Mouse (Mus musculus) right cerebral cortex, postnatal 14 days (tissue): ENCODE measurements at regions not wholly inside any gene's neighbourhood (a gene's known extent, or its start where the extent isn't known, plus 50 kb on each side); places are given as distances from the start of the nearest gene placed in this dataset.

ENCODE experiments used
- DNase-seq: peaks from one replicate; pipeline ENCODE4 v3.0.0; 2022

DNA sequence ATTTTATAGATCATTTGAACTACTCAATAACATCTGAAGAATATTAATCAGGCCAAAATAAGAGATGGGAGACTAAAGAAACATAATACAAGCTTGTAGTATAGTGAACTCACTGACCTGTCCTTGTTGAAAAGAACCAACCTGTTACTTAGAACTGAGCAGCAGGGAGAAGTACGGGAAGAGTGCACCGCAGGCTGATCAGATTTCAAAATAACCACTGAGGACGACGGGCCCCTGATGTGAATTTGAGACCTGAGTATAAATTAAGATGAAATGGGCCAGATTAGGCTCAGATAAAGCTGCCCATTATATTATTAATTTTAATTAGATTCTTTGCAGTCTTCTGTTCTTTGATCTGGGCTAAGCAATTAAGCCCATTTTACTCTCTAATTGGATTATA is 391.2 kb upstream of the Tyrp1 start:
- no peak for DNase-seq

DNA sequence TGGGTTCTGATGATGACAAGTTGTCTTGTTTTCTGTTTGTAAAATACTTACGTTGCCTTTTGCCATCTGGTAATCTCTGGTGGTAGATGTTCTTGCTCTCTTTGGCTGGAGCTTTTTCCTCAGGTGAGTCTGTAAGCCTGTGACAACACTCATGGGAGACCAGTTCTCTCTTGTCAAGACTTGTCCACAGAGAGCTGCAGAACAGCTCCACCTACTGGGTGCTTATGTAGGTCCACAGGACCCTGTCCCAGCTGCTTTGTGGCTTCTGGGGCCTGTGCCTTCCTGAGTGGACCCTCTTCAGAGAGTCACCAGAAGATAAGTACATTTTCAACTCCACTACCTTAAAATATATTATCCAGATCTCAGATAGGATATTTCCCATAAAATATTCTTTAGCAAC is 370.3 kb upstream of the Tyrp1 start:
- no peak for DNase-seq

DNA sequence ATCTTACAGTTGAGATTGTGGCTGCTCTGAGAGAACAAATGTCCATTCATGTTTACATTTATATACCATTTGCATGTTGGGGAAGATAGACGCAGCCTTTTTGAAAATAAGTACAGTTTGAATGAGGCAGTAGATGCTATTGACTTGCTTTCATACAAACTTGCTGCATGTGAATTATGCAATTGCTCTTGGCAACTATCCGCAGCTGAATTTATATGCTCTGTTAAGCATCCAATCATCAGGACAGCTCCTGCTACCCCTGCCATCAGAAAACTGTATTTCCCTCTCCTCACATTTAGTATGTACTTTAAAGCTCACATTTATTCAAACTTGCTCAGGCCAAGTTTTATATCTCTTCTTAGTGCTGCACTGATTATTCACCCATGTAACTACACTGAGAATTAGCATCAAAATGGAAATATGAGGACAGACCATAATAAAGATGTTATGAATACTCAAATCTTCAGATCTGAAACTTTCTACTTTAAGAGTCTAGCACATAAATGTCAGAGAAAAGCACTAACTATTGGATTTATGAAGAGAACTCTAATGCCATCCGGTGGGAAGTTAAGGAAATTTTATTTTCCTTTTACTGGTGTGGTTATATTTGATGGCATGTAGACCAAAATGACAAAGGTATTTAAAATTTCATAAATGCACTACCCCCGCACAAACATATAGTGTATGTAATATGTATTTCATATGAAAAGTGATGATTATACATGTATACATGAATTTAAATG is 358.0 kb upstream of the Tyrp1 start:
- no peak for DNase-seq

DNA sequence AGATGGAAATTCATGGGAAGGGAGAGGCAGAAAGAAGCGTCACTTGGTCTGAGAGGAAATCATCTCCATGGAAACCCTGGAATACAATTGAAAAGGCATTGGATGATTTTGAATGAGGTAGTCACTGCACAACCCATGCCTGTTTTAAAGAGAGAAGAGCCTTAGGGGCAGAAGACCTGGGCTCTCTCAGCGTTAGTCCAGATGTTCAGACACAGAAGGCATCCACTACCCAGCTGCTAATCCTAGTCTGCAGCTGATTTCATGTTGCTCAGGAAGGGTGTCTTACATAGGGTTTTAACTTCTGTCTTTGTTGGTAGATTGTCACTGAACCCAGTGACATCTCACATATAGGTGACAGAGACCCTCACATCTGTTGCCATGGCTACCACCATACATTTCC is 318.8 kb upstream of the Tyrp1 start:
- no peak for DNase-seq

DNA sequence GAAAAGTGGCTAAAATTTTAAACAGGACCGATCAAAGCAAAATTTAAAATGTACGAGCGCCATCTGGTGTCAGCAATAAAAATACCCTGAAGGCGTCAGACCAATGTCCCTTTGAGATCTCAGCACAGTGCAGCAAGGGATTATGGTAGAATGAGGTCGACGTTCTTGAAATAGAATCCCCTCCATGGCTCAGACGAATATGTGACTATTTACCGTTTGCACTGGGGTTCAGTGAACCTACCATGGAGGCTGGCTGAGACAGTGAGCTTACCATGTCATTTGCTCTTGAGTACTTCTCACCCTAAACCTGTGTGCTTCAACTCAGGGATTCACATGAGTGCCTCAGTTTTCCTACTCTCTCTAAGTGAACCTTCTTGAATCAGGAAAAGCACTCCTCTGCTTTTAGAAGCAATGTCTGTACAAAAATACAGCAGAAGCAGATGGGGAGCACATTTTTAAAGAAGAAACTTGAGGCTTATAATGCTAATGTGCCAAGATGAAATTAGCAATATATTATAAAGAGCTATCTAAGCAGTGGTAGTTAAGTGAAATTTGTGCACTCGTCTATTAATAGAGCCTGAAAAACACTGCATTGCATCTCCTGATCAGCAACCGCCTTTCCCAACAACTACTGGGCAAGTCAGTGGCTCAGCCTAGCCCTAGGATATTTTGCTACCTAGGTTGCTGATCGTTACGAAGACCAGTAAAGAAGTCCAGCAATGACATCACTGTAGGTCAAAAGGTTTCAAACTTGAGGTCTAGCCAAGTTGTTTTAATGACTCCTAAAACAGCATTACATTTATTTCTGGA is 316.2 kb upstream of the Tyrp1 start:
- DNase-seq = peak; percentile 67

DNA sequence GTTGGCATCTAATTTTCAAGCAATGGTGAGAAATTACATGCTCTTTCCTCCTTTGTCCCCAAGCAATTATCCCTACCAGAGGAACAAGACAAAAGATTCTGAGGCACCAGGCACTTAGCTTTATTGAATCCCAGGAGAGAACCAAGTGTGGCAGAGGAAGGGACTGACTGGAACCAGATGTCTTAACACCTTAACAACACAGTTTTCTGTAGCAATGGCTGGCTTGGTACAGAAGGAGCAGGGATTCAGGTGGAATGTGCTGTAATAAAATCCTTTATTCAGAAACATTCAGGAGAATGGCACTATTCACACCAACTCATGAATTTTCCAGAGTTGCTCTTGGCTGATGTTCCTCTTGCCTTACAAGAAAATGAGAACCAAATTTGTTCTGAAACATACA is 315.3 kb upstream of the Tyrp1 start:
- DNase-seq = peak; percentile 4

DNA sequence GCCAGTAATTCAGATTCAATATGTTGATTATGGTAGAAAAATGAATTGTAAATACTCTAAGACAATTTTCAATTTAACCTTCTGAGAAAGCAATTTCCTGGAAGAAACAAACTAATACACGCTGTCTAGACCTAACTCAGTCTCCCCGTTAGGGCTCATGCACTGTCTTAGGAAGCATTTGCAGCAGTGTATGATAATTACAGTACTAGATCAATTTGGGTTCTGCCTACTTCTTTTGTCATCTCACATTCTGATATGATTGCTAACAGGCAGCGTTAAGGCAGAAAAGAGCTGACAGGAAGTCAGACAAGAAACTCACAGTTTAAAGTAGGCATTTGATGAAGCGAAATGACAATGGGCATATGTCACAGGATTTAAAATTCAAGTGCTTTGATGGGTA is 294.1 kb upstream of the Tyrp1 start:
- no peak for DNase-seq

DNA sequence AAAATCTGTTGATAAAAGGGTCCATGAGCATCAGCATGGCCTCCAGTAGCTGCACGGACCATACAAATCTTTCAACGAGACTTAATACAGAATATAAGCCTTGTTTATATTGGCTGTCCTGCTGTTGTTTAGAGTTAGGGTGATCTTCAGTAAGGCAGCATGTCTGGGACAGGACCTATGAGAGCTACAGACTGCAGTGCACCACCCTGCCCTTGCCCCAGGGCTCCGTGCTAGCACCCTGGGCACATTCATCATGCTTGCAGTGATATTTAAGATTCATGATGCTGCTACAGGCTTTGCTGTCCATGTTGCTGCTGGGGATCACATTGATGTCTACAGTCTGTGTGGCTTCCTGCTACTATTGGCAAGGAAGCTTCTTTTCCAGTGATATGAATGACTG is 288.8 kb upstream of the Tyrp1 start:
- DNase-seq = no peak

DNA sequence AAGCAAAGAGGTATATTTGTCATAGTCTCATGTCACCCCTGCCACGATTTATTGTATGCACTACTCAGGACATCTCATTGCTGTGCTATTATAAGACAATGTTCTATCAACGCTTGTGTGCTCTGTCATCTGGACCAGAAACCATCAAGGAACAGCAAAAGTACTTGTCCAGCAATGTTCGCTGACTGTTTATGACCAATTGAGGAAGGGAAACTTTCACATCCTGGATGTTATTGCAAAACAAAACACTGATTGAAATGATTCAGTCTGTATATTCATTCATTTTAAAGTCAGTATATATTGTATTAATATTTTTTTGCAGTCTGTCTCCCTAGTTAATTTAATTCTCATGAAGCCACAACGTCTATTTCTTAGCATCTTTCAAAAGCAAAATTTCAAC is 244.5 kb upstream of the Tyrp1 start:
- DNase-seq = no peak

DNA sequence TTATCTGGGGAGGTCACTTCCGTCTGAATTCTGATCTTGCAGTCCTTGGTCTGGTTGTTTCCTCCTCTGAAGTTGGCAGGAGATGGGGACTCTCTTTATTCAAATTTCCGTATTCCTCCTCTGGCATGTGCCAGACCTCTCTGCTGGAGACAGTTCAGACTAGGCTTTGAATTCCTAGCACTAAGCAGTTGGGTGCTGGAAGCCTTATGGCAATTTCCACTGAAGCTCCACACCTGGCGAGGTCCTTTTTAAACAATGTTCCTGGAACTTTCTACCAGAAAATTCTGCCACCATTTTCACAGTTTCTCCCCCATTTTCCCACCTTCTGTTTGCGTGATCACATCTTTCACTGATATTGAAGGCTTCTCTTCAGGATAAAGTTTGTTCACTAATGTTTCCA is 205.7 kb upstream of the Tyrp1 start:
- no peak for DNase-seq

DNA sequence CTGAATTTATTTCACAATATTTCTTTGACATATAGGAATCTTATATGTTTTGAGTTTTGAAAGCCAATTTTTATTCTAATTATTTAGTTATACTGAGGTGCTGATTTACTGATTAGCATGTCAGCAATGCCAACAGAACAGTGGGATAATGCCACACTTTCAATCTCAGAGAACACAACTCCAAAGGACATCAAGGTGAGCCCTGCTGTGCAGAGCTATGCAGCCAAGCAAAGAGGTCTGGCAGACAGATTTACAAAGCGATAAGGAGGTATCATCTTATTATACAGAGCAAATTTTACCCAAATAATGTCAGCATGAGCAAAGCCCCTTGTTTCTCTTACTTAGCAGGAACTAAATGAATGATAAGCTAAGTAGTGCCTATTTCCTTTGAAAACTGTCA is 204.7 kb upstream of the Tyrp1 start:
- DNase-seq = no peak

DNA sequence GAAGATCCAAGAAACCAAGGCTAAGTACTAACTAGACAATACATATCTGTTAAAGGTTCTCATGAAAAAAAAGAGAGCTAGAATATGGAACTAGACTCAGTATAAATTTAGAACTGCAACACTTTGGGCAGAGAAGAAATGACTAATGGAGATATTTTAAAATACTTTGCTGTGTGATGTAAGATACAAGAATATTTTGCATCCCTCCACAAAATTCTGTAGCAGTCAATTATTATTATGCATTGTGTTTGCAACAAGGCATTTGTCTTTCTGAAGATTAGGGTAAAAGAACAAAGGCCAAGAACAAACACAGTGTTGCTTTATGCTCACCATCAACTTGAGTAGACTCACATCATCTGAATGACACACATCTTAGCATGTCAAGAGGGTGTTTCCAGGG is 203.7 kb upstream of the Tyrp1 start:
- no peak for DNase-seq

DNA sequence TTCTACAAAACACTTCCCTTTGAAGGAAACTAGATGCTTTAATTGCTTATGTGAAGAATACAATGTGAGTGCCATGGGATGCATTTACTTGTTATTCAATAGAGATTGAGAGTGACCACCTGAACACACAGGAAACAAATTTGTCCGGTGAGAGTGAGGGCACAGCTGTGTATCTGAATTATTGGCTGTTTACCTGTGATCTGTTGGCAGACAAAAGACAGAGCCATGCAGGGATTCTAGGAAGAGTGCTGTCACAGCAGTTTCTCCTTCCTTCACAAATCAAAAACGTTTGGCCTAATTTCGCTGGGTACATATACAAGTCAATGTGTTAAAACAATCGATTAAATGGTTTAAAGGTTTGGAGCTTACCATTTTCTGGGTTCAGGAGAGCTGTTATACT is 202.9 kb upstream of the Tyrp1 start:
- DNase-seq = no peak

DNA sequence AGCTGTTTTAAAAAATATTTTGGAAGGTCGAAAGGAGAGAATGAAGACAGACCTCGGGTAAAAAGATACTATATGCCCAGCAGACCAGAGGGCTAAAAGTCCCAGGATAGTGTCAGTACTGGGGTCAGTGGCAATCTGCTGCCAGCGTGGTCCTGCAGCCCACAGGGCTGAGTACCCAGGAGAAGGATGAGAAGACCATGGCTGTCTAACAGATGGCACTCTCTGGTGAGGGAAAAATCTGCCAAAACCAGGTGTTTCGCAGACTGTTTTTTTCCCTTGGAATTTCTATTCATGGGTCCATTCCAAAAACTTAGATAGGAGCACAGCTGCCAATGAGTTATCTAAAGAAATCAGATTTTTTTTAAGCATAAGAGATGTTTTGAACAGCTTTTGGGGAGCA is 202.5 kb upstream of the Tyrp1 start:
- DNase-seq = no peak

DNA sequence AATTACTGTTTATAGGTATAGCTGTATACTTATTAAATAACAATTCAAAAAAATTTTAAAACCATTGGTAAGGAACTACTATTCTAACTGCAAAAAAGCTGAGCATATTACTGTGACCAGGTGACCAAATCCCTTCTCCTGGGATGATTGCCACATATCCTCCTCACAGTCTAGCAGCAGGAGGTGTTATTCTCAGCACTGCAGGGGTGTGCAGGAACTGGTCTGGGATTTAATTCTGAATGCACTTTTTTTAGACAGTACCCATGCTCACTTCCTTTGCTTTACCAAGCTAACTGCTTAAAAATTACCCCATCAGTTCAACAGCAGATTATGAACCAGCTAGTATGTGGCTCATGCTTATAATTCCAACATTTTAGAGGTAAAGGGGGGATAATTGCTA is 195.5 kb upstream of the Tyrp1 start:
- DNase-seq = no peak
